Mouse (Mus musculus) olfactory bulb, adult 2 months (tissue): Measurements from ENCODE around the gene Pabpc4.

Experiments
- CTCF ChIP-seq: fragments of 200-500 bp; IDR thresholded peaks from 2 replicates; pipeline ENCODE4 v1.5.1; 2012; ENCODE audit warnings: low read depth, mild to moderate bottlenecking, low read length, moderate library complexity; ENCODE audit not compliant: insufficient read depth
- POLR2A ChIP-seq: fragments of 200-500 bp; IDR thresholded peaks from 2 replicates; pipeline ENCODE4 v1.6.1; 2012; ENCODE audit warnings: mild to moderate bottlenecking, low read depth, low read length, moderate library complexity; ENCODE audit not compliant: insufficient read depth

DNA sequence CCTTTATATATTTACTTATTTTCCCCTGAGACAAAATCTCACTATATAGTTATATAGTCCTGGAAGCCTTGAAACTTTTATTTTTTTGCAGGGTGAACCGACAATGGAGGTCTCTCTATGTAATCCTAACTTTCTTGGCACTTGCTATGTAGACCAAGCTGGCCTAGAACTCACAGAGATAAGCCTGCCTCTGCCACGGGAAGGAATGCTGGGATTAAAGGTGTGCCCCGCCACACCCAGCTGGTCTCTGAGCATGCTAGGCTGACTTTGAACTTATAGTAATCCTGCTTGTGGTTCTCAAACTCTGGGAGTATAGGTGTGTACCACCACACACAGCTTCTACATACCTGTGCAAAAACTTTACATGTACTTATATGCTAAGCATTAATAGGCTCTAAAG, 18.0 kb downstream of the Pabpc4 start:
- TF ChIP-seq POLR2A, result no peak
- TF ChIP-seq CTCF, result no peak
